Mouse (Mus musculus) heart, adult 2 months (tissue): ENCODE results near the gene Fhl2. TPM values are rescaled to one million over a fixed set of nuclear protein-coding genes. Genes with fewer than 3 reads are reported as not detected.
"Not testable (repeated sequence)": the region's sequence is repeated elsewhere in the genome, so short reads cannot be mapped to it uniquely, and the experiment has no call there.

Source experiments
- DNase-seq, 2 experiments: peaks; one replicate each; pipeline ENCODE4 v3.0.0; 2021
- H3K27ac ChIP-seq: fragments of 200-600 bp; 2 replicates; pipeline ENCODE4 v1.8.1; 2022
- H3K27me3 ChIP-seq: fragments of 200-500 bp; 2 replicates; pipeline ENCODE4 v1.6.1; 2012; ENCODE audit warnings: mild to moderate bottlenecking, low read length, inconsistent platforms, mixed read lengths; ENCODE audit not compliant: control insufficient read depth, insufficient read depth
- H3K36me3 ChIP-seq: fragments of 200-500 bp; 2 replicates; pipeline ENCODE4 v1.6.1; 2012; ENCODE audit warnings: low read length, inconsistent platforms; ENCODE audit not compliant: control insufficient read depth, insufficient read depth
- H3K4me1 ChIP-seq: fragments of 200-500 bp; 2 replicates; pipeline ENCODE4 v1.6.1; 2011; ENCODE audit warnings: low read length; ENCODE audit not compliant: control insufficient read depth, insufficient read depth
- H3K4me3 ChIP-seq: fragments of 200-600 bp; 2 replicates; pipeline ENCODE4 v1.8.1; 2022
- H3K79me2 ChIP-seq: fragments of 200-500 bp; replicated peaks from 2 replicates; pipeline ENCODE4 v1.6.1; 2012; ENCODE audit warnings: mild to moderate bottlenecking, inconsistent platforms, low read length, moderate library complexity, mixed read lengths; ENCODE audit not compliant: control insufficient read depth, insufficient read depth
- H3K9ac ChIP-seq: fragments of 200-500 bp; 2 replicates; pipeline ENCODE4 v1.6.1; 2012; ENCODE audit warnings: low read depth, mild to moderate bottlenecking, control low read depth, inconsistent platforms, low read length, mixed read lengths
- CTCF ChIP-seq: fragments of 200-600 bp; IDR thresholded peaks from 2 replicates; pipeline ENCODE4 v1.8.1; 2022; ENCODE audit warnings: antibody characterized with exemption, mild to moderate bottlenecking, moderate library complexity
- EP300 ChIP-seq: fragments of 200-500 bp; IDR thresholded peaks from 2 replicates; pipeline ENCODE4 v1.6.1; 2011; ENCODE audit warnings: low read depth, low read length, control low read depth; ENCODE audit not compliant: insufficient read depth
- POLR2A ChIP-seq: fragments of 200-500 bp; IDR thresholded peaks from 2 replicates; pipeline ENCODE4 v1.6.1; 2011; ENCODE audit warnings: mild to moderate bottlenecking, low read depth, low read length, control low read depth; ENCODE audit not compliant: insufficient read depth
- WGBS: fragments of 180-500 bp; shearing (Covaris S2); methylation state at CpG from one replicate; pipeline ENCODE4 v1.1.7; 2018; 5-methylcytosine and 5-hydroxymethylcytosine counted together
- intact Hi-C: fragments of 180-260 bp; cut with DNase I; formaldehyde crosslinking; loops from one replicate; pipeline ENCODE4 v1.15.1; 2025
- polyA plus RNA-seq: library from polyadenylated mRNA; depleted of rRNA; stranded (reverse); fragments of >200 nt; gene quantifications from 2 replicates; pipeline ENCODE4 v1.2.3, GENCODE M21; 2012
- total RNA-seq, 2 experiments: library from RNA; stranded (reverse); gene quantifications; 2 replicates each; pipeline ENCODE4 v1.2.3; 2021

Gene Fhl2
- total and polyA plus RNA-seq, 3 experiments: 1,721 to 1,853 (median 1,764) TPM

DNA sequence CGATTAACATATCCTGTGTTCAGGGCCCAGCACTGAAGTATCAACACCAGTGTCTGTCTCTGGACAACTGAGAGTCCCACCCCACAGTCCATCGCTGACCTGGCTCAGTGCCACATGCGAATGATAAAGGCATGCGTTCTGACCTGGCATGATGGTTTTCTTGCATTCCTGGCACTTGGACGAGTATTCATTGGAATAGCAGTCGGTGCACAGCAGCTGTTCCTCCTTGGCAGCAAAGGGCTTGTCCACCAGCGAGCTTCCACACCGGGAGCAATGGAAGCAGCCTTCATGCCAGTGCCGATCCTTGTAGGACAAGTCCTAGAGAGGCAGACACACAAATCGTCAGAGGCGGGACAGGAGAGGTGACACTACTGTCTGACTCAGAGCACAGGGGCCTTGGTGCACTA lies 55.2 kb downstream of the Fhl2 start:
- Histone ChIP-seq H3K36me3 (peaks cover 28% of the 10 kb centered on the region), H3K9ac (0 out of 2 replicates have a peak overlapping the region, but pooled peaks have one; percentile 8), H3K27me3 (no peaks in the 10 kb centered on the region), H3K4me3 (no peak overlapping the region), H3K27ac (no peak overlapping the region), H3K4me1 (peaks cover 9% of the 10 kb centered on the region), H3K79me2 (no peaks in the 10 kb centered on the region)
- no peak for TF ChIP-seq CTCF
- TF ChIP-seq POLR2A: peak; percentile 53
- no peak for TF ChIP-seq EP300
- 39% methylated on average over 11 of the region's 11 CpGs for WGBS
- intact Hi-C loops: no loop called here
- peak in 1 of 2 experiments; percentile 49 for DNase-seq

GRCm38 (mm10) chr1:43139587-43140266 lies 57.1 kb downstream of the Fhl2 start:
- TF ChIP-seq POLR2A: 0 out of 2 replicates have a peak, but pooled peaks have one; percentile 22
- TF ChIP-seq CTCF: peak; percentile 98; the same call in 1 of the 2 replicates
- TF ChIP-seq EP300: peak; percentile 90
- Histone ChIP-seq H3K27ac (no peak overlapping the region), H3K4me1 (peaks cover 9% of the 10 kb centered on the region), H3K79me2 (no peaks in the 10 kb centered on the region), H3K36me3 (peaks cover 20% of the 10 kb centered on the region), H3K4me3 (no peak overlapping the region), H3K9ac (no peak overlapping the region), H3K27me3 (no peaks in the 10 kb centered on the region)
- 39% methylated on average over 8 of the region's 8 CpGs for WGBS
- intact Hi-C loops: loop anchor here (1.0 kb wide), 1 partner anchor 125 kb away; no protein-coding TSS in a partner anchor
- peak; percentile 79 to 84 for DNase-seq

DNA sequence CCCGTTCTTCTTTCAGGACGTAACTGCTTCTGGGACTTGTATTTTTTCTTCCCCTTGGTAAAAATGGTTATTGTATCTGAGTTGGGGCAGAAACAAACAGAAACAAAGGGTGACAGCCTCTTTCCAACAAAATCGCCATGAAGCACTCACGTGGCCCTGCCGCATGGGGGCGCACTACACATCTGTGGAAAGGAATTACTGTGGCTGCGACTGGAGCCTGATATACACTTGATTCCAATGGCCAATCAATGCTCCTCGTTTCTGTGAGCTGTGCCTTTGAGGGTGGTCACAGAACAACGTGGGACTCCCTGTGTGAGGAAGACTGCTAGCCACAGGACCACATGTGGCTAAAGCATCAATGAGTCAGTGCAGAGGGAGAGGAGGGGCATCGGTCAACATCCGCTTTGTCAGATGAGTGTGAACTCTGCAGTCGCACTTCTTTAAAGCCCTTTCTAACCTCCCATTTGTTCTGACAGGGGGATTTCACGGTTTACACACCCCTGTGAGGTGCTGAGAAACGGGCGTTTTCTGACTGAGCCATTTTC lies 58.4 kb downstream of the Fhl2 start:
- TF ChIP-seq POLR2A (peak; percentile 50; the same call in 1 of the 2 replicates), EP300 (no peak), CTCF (peak; percentile 62)
- WGBS: 59% methylated on average over 15 of the region's 15 CpGs
- Histone ChIP-seq H3K27me3 (no peaks in the 10 kb centered on the region), H3K4me3 (no peak overlapping the region), H3K9ac (no peak overlapping the region), H3K36me3 (peaks cover 16% of the 10 kb centered on the region), H3K4me1 (peaks cover 8% of the 10 kb centered on the region), H3K27ac (no peak overlapping the region), H3K79me2 (no peaks in the 10 kb centered on the region)
- intact Hi-C loops: no loop called here
- DNase-seq: peak in 1 of 2 experiments; percentile 12

DNA sequence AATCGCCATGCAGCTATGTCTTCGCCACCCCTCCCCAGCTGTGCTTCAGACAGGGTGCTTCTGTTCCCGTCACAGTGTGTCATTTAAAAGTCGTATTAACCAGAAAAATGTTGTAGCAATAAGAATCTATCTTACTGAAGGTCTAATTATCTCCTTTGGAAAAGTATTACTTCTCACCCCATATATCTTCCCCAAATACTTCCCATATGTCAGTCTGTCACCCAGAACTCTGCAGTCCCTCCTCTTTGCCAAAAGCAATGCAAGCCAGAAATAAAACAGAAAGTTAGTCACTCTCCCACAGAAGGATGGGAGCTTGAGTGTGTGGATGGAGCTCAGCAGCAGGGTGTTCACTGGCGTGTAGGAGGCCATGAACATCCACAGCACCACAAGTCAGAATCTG lies 59.5 kb downstream of the Fhl2 start:
- no peak for TF ChIP-seq CTCF
- TF ChIP-seq EP300: no peak
- no peak for TF ChIP-seq POLR2A
- DNase-seq: no peak
- H3K27ac ChIP-seq: no peak overlapping the region
- H3K4me3 ChIP-seq: no peak overlapping the region
- H3K4me1 ChIP-seq: peaks cover 6% of the 10 kb centered on the region
- 71% methylated on average over 5 of the region's 5 CpGs for WGBS
- no peak overlapping the region for H3K9ac ChIP-seq
- peaks cover 21% of the 10 kb centered on the region for H3K36me3 ChIP-seq
- intact Hi-C loops: no loop called here
- no peaks in the 10 kb centered on the region for H3K27me3 ChIP-seq
- no peaks in the 10 kb centered on the region for H3K79me2 ChIP-seq

DNA sequence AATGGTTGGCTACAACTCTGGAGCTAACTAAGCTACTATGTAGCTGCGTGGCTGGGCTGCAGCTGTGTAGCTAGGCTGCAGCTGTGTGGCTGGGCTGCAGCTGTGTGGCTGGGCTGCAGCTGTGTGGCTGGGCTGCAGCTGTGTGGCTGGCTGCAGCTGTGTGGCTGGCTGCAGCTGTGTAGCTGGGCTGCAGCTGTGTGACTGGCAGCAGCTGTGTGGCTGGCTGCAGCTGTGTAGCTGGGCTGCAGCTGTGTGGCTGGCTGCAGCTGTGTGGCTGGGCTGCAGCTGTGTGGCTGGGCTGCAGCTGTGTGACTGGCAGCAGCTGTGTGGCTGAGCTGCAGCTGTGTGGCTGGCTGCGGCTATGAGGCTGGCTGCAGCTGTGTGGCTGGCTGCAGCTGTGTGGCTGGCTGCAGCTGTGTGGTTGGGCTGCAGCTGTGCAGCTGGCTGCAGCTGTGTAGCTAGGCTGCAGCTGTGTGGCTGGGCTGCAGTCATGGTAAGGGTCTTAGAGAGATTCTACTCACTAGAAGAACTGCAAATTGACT lies 60.2 kb downstream of the Fhl2 start:
- WGBS: 73% methylated on average over 2 of the region's 2 CpGs
- H3K27me3 ChIP-seq, H3K4me3 ChIP-seq, H3K9ac ChIP-seq, intact Hi-C loops, H3K27ac ChIP-seq, H3K4me1 ChIP-seq, H3K79me2 ChIP-seq: not testable (repeated sequence)
- peaks cover 19% of the 10 kb centered on the region for H3K36me3 ChIP-seq
- peak; percentile 2; the same call in 1 of the 2 replicates for TF ChIP-seq EP300
- peak in 1 of 2 experiments; percentile 13 for DNase-seq

- Histone ChIP-seq H3K27ac (no peak overlapping the region), H3K4me3 (no peak overlapping the region), H3K36me3 (peaks cover 21% of the 10 kb centered on the region), H3K79me2 (no peaks in the 10 kb centered on the region), H3K9ac (no peak overlapping the region), H3K27me3 (no peaks in the 10 kb centered on the region), H3K4me1 (no peaks in the 10 kb centered on the region; the same call in 1 of the 2 replicates)
- DNase-seq: no peak
- 64% methylated on average over 9 of the region's 9 CpGs for WGBS
- no peak for TF ChIP-seq EP300
- no peak for TF ChIP-seq CTCF
- peak; percentile 27; the same call in 1 of the 2 replicates for TF ChIP-seq POLR2A
- intact Hi-C loops: no loop called here
Measured at GRCm38 (mm10) chr1:43131591-43131990, 65.2 kb downstream of the Fhl2 start.
